Mouse (Mus musculus) embryo, embryonic 11 days (tissue): ENCODE measurements around the gene Sh3gl2.
A peak's percentile ranks its signal among the peaks of the same experiment; 100 is the strongest.

Source experiments
- DNase-seq: peaks from one replicate; pipeline ENCODE4 v3.0.0-alpha.2; 2015

Gene Sh3gl2

DNA sequence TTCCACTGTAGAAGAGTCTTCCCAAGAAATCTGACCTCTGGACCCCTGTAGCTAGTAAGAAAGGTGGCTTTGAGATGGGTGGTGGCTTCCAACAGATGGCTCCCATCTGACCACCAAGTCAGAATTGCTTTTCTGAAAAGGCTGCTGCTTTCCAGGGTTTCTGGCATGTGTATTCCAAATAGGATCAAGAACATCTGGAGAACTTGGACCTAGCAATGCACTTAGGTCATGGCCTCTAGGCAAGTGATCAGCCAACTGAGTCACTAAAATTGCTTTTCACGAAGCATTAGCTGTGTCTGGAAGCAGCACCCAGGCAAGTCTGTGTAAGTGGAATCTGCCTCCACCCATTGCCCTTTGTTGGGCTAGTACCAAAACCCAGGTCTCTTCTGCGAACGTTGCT, 414.3 kb downstream of the Sh3gl2 start:
- no peak for DNase-seq

DNA sequence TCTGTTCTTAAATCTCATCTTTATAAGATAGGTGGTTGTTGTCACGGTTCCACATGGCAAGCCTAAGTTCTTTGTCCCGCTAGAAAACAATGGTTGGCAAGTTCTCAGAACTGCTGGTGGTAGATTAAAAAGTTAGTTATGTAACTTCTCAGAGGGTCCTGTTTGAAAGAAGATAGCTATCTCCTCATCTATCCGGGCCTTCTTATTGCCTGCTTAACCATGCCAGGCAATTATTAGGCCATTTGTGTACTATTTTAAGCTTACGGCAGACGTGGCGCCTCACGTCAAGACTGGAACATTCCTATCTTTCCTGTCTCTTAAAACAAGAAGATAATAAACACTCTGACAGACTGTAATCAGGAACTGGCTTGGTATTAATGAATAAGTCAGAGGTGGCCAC, 424.5 kb downstream of the Sh3gl2 start:
- no peak for DNase-seq

DNA sequence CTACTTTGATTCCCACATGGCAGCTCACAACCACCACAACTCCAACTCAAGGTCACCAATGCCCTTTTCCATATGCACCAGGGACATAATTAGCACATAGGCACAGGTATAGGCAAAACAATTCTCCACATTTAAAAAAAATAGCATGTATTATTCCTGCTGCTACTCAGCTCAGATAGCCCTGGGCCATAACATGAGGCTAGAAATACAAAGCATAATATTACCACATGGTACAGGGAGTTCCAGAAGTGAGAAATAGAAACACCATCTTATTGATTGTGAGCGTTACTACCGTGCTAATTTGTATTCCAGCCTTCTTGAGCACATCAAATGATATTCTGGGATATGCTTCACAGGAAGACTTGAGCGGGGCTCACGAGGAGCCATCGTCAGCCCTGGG, 464.3 kb downstream of the Sh3gl2 start:
- DNase-seq = no peak

DNA sequence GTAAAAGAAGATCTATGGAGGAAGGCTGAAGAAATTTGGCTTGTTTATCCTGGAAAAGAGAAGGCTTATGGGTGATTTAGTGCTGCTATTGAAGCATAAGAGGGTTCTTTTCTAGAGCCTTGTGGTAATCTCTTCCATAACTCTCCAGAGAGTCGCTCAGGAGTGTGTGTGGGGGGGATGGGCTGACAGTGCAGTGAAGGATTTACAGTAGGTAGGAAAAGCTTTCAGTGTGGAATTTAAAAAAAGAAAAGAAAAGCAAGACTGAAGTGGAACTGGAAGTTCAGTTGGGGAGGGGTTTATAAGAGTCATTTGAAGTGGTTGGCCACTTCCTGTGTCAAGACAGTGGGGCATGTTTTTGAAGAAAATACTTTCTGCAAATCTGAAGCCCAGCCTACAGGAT, 464.8 kb downstream of the Sh3gl2 start:
- no peak for DNase-seq

DNA sequence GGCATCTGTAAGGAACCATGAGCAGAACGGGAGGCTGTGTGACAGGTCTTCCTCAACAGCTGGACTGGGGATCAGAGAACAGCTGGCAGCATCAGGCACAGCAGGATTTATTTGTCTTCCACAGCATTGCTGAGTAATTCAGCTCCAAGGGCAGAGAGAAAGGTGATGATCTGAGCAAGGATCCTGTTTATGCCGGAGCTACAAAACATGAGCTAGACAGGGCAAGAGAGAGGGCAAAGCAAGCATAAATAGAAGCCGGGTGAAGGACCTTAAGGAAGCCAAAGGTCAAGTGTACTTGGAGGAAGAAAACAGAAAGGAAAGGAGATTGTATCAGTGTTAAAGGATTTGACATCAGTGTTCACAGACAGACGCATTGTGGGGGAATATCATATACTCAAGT, 467.4 kb downstream of the Sh3gl2 start:
- DNase-seq = peak; percentile 11

DNA sequence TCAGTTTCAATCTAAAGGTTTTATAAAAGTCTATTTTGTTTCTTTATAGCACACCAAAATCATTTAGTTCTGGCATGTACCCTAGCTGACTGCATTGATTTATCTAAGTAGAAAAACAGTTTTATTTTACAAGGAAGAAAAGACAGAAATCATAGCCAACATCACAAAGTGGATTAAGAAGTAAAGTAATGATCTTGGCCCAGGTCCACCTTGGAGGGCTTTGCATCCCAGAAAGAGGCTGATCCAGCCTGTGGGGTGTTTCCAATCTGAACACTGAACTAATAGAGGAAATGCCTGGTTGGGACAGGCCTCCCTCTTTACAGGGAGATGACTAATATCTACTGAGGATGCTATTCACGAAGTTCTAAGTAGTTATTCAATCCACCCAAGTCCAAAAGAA, 472.7 kb downstream of the Sh3gl2 start:
- DNase-seq = no peak

DNA sequence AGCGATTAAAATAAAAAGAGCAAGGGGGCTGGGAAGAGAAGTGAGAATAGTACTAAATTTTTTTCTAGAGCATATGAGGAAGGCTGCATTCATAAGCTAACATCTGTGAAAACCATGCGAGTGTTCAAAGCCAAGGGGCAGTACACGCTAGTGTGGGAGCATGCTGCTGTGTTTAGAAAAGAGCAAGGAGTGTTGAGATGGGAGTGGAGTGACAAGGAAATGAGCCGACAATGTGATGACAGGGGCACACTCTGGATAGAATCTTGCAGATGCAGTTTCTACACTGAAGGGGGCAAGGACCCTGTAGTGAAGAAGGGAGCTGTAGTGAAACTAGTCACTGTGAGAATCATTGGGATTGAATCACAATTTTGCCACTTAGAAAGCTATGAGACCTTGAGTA, 481.2 kb downstream of the Sh3gl2 start:
- DNase-seq = no peak
